Mouse (Mus musculus) thymus, postnatal 25 days (tissue): Measurements from ENCODE around the gene Gdf1.

Source experiments
- DNase-seq: peaks from one replicate; pipeline ENCODE4 v3.0.0; 2022

Gene Gdf1

DNA sequence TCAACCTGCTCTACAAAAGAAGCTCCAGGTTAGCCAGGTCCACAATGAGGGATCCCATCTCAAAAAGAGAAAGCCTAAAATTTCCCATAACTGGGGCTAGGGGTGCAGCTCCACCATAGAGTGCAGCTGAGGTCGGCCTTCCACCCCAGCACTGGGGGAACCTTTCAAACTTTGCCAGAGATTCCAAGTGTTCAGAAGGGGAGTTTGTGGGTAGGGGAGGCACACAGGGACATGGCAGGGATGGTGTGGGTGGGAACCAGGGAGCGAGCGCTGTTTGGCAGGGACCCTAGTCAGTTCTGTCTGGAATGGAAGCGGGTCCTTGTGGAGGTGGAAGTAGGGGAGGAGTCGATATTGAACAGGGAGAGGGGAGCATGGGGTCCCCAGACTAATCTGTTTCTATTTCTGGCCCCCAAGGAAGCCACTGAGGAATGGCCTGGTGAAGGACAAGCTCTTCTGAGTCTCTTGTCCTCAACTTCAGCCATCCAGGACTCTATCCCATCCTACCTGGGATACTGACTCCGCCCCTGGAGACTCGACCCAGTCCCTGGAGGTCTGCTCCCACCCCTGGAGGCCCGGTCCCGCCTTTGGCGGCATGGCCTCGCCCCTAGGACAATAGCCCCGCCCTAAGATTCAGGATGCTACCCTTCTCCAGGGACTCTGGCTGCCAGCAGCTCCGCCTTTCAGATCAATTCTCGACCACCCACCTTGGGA, at the start of gene Gdf1:
Gdf1 (plus strand) TSS at position 694 of the 711 bp plus-strand sequence.
- DNase-seq = no peak

DNA sequence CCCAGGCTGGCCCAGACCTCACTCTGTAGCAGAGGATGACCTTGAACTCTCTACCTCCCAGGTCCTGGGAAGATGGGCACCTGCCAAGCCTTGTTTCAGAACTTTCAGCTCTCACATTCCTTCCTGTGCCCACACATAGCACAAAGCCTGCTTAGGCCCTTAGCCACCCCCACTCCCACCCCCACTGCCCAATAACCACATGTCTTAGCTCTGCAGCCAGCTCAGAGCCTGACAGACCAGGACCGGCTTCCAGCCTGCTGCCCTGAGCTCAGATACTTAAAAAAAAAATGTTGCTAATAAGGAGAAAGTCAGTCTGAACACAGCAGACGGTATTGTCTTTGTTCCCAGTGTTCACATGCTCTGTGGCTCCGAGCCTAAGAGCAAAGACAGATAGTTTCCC, 48.6 kb upstream of the Gdf1 start:
- no peak for DNase-seq

DNA sequence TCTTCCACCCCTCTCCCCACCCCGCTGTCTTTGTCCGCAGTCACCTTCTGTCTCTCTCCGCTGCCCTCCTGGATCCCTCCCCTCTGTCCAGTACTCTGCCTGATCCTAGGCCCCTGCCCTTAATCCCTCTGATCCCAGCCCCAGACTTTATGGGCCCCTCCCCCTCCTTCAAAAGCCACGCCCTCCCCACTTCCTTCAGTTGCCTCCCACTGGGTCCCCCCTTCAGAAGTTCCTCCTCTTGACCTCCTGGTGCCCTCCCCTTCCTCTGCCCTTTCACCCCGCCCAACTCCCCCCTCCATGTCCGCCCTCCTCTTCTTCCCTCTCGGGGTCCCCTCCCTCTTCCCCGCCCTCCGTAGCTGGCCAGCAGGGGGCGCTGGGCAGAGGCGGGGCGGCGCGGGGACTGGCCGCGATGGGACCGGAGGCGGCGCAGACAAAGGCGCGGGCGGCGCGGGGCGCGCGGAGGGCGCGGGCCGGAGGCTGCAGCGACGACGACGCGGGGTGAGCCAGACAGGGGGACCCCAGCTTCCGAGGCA, 46.9 kb upstream of the Gdf1 start, which contains the start of gene Homer3:
Homer3 (plus strand) TSS at position 225 of the 533 bp plus-strand sequence.
- peak; percentile 96 for DNase-seq

DNA sequence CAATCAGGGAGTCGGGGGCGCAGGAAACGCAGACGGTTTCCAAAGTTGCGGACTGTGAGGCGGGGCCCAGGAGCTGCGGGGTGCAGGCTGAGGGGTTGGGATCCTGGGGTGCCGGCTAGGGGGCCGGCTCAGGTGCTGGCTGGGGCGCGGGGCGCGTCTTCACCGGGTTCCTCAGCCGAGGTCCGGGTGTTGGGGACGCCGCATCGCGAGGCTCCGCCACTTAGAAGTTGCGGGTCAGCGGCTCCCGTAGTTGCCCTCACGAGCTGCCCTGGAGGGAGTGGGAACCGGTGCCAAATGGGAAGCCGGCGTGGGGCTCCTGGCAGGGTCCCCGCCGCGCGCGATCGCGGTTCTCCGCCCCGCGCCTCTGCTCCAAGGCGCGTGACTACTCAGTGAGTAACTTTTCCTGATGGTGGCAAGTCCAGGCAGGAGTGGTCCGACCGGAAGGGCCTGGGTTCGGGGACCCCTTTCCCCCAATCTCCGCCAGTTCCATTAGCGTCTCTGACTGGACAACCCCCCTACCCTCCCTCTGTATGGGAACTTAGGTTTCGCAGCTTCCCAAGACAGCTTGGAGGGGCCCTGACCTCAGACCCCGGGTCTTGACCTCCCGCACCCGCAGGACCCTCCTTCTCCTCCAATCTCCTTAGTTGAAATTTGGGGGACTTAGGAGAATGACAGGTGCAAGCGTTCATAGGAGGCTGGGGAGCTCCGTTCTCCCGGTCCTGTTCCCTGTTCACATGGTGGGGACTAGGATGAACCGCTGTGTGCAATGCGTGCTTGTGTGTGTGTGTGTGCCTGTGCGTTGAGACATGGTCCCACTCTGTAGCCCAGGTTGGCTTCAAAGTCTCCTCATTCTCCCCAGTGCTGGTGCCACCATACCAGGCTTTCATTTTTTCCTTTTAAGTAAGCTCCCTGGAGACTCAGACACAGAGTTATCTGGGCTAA, 46.2 kb upstream of the Gdf1 start:
- DNase-seq = peak; percentile 11

DNA sequence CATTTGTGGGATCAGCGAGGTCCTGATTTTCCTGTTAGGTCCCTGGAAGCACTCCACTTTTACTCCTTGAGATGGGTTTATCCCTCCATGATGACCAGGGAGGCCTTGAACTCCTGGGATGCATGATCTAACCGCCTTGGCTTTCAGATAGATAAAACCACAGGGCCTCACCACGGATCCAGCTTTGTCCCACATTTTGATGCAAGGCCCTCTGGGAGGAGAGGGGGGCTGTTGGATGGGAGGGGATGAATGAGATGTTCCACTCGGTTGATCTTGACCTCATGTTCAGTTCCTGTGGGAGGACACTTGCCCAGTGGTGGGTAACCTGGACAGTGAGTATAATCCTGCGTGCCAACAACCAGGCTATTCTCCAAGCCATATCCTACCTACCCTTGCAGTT, 45.2 kb upstream of the Gdf1 start:
- no peak for DNase-seq

DNA sequence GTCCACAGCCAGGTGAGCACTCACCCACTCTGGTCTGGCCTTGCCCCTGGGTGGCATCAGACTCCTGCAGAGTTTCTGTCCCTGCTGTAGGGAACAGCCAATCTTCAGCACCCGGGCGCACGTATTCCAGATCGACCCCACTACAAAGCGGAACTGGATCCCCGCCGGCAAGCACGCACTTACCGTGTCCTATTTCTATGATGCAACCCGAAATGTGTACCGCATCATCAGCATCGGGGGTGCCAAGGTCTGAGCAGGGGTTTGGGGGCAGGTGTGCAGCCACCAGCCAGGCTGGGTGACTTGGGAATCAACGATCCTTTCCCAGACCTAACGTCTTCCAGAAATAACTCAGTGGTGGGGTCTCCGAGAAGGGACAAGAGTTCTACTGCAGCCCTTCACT, 44.3 kb upstream of the Gdf1 start:
- no peak for DNase-seq

DNA sequence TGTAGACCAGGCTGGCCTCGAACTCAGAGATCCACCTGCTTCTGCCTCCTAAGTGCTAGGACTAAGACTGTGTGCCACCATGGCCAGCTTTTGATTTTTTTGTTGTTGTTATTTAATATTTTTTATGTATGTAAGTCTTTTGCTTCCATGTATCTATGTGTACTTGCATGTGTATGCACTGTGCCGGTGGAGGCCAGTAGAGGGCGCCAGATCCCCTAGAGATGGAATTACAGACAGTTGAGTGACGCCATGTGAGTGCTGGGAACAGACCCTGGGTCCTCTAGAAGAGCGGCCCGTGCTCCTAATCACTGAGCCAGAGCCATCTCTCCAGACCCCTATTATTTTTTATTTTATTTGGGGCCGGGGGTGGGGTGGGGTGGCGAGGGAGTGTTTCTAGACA, 42.9 kb upstream of the Gdf1 start:
- DNase-seq = peak; percentile 27

DNA sequence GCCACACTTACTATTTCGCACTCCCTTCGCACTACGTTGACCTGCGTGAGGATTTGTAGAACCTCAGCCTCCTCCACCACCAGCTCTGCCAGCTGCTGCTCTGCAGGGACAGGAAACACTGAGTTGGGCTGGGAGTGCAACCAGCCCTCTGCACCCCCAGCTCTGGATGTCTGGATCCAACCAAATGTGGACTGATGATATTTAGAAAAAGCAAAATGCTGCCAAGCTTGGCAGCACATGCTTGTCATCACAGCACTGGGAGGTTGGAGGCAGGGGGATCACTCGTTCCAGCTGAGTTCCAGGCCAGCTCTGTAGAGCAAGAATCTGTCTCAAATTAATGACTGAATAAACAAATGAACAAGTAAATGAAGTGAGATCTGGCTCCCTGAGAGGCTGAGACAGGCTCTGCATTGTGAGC, 35.6 kb upstream of the Gdf1 start:
- DNase-seq = no peak

DNA sequence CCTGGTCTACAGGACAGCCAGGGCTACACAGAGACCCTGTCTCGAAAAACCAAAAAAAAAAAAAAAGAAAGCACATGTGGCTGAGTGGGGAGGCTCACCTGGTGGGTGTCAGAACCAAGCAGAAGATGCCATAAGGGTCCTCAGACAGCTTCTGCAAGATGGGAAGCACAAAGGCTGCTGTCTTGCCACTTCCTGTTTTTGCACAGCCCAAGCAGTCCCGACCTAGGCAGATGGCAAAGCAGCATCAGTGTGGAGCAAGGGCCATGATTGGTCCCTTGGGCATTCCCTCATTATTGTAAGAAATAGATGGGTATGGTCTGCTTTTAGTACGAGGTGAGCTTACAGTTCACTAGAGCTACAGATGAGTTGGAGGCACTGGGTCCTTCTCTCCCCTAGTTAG, 28.7 kb upstream of the Gdf1 start:
- DNase-seq = no peak

DNA sequence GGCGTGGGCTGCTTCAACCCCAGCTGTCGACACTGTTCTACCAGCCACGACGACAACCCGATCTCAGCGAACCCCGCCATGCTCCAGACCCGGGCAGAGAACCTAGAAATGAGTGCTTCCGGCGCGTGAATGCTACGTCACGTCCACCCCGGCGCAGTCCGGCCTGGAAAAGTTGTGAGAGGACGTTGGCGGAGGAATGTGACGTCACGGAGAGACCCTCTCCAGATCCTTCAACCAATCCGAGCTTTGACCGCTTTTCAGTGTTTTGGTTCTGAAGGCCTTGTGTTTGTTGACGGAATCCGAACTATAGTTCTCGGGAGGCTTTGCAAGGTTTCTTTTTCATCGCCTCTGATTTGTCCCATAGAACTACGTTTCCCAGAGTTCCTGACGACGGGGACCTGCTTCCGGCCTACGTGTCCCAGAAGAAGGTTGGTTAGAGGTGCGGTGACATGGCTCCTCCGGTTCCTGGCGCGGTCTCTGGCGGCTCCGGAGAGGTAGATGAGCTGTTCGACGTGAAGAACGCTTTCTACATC, 27.2 kb upstream of the Gdf1 start, which contains the start of the genes Ddx49 and Cope:
Ddx49 (minus strand) TSS at position 132 of the 533 bp plus-strand sequence.
Cope (plus strand) TSS at position 161 of the 533 bp plus-strand sequence.
- peak; percentile 92 for DNase-seq

DNA sequence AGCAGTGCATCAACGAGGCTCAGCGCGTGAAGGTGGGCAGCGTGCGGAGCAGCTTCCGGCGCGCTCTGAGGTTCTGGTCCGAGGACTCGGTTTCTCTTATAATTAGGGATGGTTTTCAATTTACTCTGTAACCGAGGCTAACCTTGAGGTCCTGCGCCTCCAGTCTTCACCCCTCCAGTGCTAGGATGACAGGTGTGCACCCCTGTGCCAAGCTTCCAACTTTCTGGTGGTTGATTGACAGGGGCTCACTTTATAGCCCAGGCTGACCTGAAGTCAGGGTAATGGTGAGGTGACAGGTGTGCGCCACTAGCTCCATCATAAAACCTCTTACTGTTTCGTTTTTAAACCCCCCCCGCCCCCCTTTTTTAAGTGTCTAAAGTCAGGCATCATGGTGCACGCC, 26.7 kb upstream of the Gdf1 start:
- no peak for DNase-seq

DNA sequence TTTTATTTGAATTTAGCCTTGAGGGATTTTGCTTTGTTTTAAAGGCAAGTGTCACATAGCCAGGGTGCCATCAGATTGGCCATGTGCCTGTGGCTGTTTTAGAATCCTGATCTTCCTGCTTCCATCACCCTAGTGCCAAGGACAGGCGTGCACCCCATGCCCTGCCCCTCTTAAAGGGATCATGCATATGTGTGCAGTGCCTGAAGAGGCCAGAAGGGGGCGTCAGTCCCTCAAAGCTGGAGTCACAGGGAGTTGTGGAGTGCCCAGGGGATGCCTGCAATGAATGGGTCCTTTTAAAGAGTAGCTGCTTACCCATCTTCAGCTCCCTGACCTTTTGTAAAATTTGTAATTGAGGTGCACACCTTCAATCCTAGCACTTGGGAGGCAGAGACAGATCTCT, 20.3 kb upstream of the Gdf1 start:
- DNase-seq = no peak

DNA sequence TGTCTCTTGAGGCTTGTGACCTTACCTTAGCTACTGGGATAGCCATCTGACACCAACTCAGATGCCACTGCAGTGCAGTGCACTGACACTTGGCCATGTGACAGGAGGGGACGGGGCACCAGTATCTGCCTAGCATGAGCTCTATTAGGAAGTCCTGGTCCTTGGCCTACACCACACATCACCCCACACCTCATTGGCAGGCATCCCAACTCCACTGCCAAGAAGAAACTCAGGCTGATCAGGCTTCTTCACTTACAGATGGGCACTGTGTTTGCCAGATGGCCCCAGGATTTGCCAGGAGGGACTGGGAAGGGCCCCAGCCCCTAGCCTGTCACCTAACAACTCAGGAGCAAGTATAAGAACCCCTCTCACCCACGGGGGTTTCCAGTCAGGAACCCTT, 16.2 kb upstream of the Gdf1 start:
- no peak for DNase-seq

DNA sequence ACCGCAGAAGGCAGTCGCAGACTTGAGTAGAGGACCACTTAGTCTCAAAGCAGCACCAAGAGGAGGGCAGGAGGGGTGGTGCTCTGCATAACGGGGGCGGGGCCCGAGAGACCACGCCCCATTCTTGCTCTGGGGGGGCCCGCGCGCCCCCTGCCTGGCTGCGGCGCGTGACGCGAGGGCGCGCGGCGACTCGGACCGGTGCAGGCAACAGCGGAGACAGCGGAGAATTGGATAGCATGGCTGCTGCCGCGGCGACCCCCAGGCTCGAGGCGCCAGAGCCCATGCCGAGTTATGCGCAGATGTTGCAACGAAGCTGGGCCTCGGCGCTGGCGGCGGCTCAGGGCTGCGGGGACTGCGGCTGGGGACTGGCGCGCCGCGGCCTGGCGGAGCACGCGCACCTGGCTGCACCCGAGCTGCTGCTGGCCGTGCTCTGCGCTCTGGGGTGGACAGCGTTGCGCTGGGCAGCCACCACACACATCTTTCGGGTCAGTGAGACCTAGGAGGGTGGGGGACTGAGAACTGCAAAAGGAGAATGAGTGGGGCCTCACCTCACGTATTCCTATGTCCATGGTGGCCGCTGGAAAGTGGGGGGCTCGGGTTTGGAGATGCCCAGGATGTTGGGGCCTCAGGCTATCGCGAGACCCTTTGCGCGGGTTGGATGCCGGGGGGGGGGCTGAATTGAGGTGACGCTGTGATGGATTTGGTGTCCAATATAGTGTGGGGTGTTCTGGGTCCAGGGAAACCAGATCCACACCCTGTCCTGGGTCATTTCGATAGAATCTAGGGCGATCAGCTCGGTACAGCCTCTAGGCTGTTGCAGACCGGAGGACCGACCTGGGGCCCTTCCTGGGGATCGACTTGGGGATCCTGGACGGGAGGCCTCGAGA, 13.8 kb upstream of the Gdf1 start, which contains the start of gene Cers1:
Cers1 (plus strand) TSS at position 152 of the 887 bp plus-strand sequence.
- peak; percentile 60 for DNase-seq

DNA sequence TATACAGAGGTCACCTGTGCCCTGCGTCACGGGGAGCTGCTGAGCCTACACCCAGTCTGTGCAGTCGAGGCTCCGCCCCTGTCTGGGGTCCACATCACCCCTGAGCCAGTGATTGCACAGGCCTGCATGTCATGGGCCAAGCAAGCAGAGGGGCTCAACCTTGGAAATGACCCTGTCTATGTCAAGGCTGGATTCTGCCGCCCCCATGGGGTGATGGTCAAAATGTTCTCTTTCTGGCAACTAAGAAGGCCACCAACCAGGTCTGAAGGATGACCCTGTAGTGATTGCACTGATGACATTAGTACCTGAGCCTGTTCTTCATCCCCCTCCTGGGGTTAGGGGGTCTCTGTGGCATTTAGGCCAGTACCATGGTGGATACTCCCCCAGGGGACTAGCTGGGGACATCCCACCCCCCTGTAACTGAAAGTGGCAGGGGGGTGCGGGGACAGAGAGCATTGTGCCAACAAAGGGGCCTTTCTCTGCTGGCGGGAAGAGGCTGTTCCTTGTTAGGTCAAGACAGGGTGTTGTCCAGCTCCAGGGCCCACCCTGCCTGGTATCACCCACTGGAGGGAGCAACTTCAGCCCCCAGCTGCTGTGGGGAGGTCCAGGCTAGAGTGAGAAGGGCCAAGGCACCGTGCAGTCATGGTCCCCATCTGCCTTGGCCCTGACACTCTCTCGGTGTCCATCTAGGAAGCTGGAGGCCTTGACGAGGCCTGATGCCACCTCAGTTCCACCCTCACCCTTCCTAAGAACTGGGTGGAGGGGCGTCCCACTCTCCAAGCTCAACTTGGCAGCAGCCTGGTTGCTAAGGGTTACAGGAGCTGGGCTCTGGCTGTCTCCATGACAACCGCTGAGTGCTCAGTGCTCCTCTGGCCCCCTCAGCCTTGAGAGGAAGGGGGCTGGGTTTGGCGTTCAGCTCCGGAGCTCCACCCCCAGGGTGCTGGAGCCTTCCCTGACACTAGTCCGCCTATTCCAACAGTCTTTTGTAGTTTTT, 12.8 kb upstream of the Gdf1 start:
- DNase-seq = no peak

DNA sequence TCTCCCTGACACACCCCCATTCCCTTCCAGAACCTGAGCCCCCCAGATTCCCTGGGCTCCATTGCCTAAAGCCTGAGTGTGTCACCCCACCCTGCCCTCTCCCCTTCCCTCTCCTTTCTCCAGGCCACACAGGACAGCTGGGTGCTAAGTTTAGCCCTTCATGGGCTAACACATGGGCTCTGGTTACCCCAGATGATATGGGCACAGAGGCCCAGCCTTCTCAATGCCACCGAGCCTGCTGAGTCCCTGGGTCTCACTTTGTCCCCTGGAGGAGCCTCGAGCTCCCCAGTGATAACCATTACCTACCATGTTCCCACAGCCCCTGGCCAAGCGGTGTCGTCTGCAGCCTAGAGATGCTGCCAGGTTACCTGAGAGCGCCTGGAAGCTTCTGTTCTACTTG, 11.7 kb upstream of the Gdf1 start:
- no peak for DNase-seq

DNA sequence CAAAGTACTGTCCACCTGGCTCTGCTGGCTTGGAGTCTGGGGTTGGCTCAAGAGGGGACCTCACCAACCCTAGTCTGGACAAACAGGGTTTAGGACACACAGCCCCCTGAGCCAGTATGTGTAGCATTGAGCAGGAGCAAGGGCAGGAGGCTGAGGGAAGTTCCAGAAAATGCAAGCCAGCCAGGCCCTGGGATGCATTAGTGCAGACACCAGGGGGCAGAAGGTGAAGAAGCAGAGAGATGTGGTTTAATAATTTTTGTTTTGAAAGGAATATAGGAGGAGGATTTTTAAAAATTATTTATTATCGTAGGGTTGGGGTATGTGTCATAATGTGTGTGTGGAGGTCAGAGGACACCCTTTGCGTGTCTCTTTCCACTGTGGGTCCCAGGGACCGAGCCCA, 5.9 kb upstream of the Gdf1 start:
- DNase-seq = no peak

DNA sequence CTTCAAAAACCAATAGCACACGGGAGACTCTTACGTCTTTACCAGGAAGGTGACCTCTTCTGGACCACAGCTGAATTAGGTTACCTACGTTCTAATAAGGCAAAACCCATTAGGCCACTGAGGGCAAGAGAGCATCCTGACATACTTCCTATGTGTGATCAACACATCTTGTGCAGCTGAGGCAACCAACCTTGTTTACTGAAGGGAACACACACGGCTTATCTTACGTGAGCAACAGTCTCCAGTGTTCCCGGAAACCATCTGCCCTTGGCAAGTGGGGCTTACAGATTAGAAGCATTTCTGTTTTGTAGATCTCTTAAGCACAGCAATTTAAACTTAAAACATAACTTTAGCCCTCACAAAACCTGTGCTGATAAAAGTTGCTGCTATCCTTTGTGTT, 2.1 kb upstream of the Gdf1 start:
- no peak for DNase-seq

DNA sequence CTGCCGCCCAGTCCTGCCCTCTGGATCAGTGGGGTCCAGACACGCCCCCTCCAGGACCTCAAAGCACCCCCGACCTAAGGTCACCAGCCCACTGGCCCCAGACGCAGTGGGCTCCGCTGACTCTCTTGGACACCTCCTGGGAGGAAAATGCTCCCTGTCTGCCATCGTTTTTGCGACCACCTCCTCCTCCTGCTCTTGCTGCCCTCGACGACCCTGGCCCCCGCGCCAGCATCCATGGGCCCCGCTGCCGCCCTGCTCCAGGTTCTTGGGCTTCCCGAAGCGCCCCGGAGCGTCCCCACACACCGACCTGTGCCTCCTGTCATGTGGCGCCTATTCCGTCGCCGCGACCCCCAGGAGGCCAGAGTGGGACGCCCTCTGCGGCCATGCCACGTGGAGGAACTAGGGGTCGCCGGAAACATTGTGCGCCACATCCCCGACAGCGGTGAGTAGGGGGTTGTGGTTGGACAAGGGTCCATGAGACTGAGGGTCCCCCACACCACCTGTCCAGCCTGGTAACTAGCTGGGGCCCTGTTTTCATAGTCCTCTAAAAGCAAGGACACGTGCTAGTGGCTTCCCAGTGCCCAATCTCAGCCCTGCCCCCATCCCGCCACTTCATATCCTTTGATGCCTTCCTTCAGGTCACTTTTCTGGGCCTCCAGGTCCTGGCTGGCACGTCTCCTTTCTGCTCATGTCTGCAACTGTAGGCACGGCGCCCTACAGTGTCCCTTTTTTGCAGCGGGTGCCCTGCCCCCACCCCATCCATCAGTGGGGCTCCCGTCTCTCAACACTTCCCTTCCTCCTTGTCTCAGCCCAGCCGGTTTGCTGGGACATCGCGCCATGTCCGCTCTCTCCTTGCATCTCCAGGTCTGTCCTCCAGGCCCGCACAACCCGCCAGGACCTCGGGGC, 471 bp downstream of the Gdf1 start:
- no peak for DNase-seq
